Mouse (Mus musculus): ENCODE data around the gene Rhbdl1.
A peak's percentile ranks its signal among the peaks of the same experiment; 100 is the strongest.

Rhbdl1 gene

GRCm38 (mm10) chr17:25792615-25793014 is 44.5 kb downstream of the Rhbdl1 start, which contains the start of gene Fam173a:
Gene Fam173a (minus strand): TSS chr17:25792901.
- peak; percentile 70 to 76 for DNase-seq

GRCm38 (mm10) chr17:25791843-25792527 is 45.1 kb downstream of the Rhbdl1 start:
- DNase-seq, result peak; percentile 69 to 80

GRCm38 (mm10) chr17:25791320-25791842 is 45.7 kb downstream of the Rhbdl1 start:
- no peak for DNase-seq

- DNase-seq, result no peak
These were observed 50.2 kb downstream of the Rhbdl1 start for GRCm38 (mm10) chr17:25786781-25787504.

GRCm38 (mm10) chr17:25786280-25786679 is 50.8 kb downstream of the Rhbdl1 start, which contains the start of gene Ccdc78:
Gene Ccdc78 (plus strand): TSS chr17:25786580.
- no peak for DNase-seq

- peak; percentile 95 to 97 for DNase-seq
These were observed 51.8 kb downstream of the Rhbdl1 start, which contains the start of gene Haghl for GRCm38 (mm10) chr17:25785281-25785745. Gene Haghl (minus strand): TSS chr17:25785673.
